Mouse (Mus musculus) ES-Bruce4 (cell line): ENCODE results near the gene Gm17949.

Experiments
- CTCF ChIP-seq: IDR thresholded peaks from one replicate; pipeline ENCODE4 v1.8.1; 2011; ENCODE audit warnings: low read depth, low read length
- EP300 ChIP-seq: IDR thresholded peaks from 2 replicates; pipeline ENCODE4 v1.6.1; 2011; ENCODE audit warnings: low read depth, low read length; ENCODE audit not compliant: insufficient read depth
- POLR2A ChIP-seq: IDR thresholded peaks from one replicate; pipeline ENCODE4 v1.8.1; 2011; ENCODE audit warnings: low read length; ENCODE audit not compliant: insufficient read depth

GRCm38 (mm10) chr17:56982013-56982412 is 29.3 kb upstream of the Gm17949 start, which contains the start of gene Acer1:
- TF ChIP-seq POLR2A = no peak
- TF ChIP-seq CTCF = no peak
- TF ChIP-seq EP300 = no peak
